Mouse (Mus musculus) frontal cortex, postnatal 25 days (tissue): ENCODE results near the gene Zxdc.

ENCODE experiments used
- DNase-seq, 2 experiments: peaks; one replicate each; pipeline ENCODE4 v3.0.0; 2022; ENCODE audit warnings: low spot score in 2 of 2

The Zxdc gene

DNA sequence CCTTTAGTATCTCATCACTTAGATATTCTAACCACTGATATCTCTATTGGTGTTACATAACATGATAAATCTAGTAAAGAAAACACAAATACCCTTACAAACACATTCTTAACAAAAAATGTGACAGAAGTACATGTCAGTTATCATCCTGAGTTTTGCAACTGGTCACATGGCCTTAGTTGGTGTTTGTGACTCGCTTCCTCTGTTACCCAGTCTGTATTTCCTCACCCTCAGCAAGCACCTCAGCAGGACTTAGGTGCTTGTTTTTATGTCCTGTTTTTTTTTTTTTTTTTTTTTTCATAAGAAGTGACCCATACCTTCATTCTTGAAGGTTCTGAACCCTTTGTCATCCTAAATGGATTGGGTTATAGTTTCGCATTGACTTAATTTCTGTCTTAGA is 8.4 kb downstream of the Zxdc start:
- no peak for DNase-seq

DNA sequence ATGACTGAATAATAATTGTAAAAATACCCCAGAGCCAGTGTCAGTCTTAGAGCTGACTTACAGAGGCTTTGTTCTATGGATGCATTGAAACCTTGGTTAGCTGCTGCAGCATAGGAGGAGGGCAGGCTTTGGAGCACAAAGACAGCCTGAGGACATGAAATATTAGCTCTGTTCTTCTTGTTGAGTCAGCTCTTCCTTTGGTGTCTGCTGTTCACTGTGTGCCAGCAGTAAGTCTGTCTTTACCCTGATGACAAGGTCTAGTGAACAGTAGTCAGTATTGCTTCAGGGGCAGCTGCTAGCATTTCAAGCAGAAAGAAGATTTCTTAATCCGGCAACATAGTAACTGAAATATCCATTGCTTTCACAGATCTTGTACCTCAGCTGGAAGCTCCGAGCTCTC is 12.2 kb downstream of the Zxdc start:
- DNase-seq, result no peak

DNA sequence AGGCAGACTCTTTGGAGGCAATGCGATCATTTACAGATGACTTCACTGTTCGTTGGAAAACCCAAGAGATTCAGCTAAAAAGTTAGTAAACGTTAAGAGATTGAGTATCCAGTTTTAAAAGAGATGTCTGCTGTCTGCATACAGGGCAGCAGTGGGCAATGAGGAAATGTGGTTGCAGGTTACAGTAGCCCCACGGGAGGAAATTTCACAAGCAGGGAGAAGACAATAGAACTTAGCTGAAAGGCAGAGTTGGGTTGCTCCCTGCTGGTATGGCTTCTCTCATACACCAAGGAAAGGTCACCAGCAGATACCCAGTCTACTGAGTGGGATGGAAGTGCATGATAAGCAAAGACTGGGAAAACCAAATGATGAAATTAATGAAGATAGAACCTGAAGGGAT is 21.3 kb downstream of the Zxdc start:
- DNase-seq, result no peak

DNA sequence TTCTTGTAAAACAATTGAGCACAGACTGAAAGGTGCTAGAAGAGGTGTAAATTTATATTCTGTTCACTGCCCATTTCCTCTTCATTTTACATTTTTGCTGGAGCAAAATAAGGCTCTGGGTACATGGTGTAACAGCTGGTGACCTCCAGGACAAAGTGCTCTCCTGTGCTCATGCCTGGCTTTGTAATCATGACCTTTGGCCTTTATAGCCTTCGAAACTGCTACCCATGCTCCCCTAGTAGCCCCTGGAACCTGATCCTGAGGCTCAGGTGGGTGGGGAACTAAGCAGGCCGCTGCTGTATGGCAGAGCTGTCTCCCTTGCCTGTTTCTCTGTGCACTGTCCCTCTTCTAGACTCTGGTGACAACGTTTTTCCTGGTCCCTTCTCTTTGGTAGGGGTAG is 24.7 kb downstream of the Zxdc start:
- DNase-seq, result no peak

DNA sequence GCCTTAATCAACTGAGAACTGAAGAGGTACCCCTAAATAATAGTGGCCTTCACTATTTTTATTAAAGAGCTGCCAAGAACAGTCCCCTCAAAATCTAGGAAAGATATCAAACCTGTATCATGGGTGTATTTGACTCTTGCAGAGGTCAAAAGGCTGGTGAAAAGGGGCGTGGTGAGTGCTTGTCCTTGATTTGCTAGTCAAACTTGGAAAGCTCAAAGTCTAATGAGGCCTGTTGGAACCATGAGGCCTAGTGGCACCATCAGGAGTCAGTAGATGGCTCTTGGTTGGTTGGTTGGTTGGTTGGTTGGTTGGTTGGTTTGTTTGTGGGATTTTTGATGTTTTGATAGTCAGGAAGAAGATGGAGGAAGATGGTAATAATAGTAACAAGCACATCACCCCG is 26.5 kb downstream of the Zxdc start:
- DNase-seq, result no peak

DNA sequence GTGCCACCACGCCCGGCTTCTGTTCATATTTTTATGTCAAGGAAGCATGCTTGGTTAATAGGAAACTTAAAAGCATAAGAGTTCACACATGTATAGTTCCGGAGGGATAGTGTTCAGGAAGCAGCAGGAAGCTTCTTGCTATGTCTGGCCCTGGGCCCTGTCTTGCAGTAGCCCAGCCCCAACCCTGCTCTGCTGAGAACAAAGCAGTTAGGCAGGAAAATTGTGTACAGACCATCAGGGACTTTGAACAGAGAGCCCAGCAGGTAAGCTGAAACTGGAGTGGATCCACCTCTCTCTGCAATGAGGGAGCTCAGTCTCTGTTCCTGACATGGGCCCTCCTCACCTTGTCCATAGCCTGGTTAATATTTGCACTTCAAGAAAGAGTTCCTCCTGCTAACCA is 28.0 kb downstream of the Zxdc start:
- no peak for DNase-seq

DNA sequence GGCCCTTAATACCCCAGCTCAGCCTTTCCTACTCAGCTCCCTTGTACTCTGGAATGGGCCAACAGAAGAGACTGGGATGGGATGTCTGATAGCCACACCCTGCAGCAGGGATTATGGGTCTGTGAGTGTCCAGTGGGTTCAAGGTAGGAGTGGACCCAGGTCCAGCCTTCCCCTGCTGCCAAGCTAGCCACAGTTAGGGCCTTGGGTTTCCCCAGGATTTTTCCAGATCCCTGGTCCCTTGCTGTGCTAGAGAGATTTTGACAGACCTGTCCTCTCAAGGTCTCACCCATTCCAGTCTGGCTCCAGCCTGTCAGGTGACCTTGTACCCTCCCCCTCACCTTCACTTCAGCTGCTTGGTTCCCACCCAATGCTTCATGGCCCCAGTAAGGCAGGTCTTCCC is 39.3 kb downstream of the Zxdc start:
- no peak for DNase-seq

DNA sequence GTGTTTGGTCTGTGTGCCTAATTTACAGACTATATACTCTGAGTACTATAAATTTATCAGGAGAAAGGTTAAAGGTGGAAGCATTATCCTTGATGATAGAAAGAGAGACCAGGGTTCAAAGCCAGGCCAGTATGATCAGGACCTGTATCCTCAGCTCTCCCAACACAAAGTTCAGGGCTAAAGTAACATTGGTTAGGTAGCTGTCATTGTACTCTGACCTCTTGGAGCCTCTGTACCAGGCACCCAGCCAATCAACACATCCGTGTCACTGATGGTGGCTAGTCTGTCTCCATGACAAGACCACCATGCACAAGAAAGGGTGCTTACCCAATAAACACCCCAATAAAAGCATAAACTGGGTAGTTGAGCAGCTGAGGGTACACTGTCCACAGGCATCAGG is 41.7 kb downstream of the Zxdc start:
- DNase-seq, result no peak

DNA sequence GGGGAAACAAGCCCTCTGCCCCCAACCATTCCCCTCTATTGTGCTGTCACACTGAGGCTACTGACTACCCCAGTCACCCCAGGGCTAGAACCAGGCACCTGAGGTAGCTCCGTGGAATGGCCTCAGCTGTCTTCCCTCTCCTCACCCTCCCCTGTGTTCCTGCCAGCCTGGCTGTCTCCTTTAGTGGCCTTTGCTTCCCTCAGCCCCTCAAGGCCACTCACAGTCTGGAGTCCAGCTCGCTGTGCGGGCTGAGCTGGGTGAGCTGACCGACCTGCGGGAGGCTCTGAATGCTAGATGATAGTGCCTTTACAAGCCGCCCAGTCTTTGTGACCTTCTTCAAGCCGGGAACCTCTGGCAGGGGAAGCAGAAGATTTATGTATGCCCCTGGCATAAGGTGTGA is 42.6 kb downstream of the Zxdc start:
- DNase-seq, result no peak

DNA sequence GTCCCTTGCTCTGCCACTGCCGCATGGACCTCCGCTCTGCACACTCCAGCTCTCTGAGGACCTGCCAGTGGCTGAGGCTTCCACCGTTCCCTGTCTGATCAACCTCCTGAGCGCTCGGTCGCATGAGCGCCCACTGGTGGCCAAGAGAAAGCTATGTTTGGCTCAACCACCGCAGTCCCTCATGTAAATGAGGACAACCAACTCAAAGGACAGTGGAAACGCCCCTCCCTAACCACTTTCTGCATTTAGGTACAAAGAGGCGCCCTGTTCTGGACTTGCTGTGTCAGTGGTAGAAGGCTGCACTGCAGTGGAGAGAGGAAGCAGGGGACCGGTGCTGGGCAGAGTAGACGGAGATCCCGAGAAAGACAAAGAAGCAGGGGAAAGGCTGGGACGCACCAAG is 53.3 kb downstream of the Zxdc start:
- peak; percentile 60 to 74 for DNase-seq

DNA sequence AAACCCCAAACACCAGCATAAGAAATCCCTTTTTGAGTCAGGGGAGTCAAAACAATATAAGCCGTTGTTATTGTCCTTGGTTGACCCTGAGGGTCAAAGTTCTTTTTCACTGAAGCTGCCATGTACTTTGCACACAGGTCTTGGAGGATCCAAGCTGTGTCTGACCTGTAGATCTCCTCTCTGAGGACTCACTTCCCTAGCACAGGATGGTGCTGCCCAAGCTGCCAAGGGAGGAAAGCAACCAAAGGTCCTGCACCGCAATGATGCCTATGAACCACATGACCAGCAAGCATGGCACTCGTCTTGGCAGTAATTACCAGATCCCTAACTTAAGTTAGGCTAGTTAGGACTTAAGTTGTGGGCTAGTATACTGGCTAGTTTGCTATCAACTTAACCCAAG is 56.1 kb downstream of the Zxdc start:
- no peak for DNase-seq

DNA sequence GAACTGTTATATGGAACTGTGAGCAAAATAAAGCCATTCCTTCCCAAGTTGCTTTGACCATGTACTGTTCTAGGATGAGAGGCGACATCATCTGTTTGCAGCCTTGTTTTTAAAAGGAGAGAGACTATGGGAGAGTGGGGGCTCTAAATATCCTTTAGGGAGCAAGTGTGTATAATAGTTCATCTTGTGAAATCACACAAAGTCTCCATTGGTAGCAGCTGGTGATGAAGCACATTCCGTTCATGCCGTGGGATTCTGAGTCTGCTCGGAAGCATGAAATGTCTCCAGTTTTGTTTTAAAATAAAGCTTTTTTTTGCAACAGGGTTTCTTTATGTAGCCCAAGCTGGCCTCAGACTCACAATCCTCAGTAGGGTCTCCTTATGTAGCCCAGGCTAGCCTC is 56.7 kb downstream of the Zxdc start:
- no peak for DNase-seq

DNA sequence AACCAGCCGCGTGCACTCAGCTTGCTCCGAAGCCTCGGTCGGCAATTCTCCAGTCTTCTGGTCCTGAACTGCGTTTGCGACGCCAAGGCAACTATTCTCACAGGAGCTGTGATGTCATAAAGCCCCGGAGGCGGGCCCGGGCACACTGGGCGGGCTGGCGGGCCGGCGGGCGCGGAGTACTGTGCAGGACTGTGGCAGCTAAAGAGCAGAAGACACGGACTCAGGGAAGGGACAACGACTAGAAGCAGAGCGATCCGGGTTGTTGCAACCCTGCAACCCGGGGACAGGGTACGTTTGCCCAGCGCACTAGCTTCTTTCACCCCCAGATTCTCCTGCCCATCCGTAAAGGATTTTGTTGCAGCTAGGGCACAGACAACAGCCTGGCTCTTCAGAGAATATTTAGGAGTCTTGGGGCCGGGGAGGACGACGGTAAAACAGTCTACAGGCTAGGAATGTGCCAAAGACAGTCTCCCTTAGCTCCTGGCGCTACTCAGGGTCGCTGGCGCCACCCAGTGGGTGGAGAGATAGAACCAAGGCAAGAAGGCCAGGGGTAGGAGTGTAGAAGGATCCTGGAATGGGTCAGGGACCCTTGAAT is 59.2 kb downstream of the Zxdc start, which contains the start of gene Cfap100:
Cfap100 (minus strand) TSS at position 418 of the 595 bp plus-strand sequence.
- peak; percentile 62 to 68 for DNase-seq

DNA sequence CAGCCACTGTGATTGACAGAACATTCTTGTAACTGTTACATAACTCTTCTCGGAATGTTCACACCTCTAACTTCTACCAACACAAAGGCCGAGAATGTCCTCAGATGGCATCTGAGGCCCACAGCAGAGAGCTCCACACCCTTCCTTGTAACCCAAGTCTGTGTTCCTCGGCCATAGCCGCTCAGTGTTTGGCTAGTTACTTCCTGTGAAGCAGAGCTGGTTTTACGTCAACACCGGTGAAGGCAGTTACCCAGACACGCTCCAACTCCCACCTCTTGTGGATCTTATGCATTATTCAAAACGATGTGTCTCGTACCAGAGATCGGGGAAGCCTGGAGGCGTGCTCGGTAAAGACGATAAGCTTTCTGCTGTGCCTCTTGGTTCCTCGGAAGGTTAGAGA is 60.6 kb downstream of the Zxdc start:
- DNase-seq, result peak in 1 of 2 experiments; percentile 27

DNA sequence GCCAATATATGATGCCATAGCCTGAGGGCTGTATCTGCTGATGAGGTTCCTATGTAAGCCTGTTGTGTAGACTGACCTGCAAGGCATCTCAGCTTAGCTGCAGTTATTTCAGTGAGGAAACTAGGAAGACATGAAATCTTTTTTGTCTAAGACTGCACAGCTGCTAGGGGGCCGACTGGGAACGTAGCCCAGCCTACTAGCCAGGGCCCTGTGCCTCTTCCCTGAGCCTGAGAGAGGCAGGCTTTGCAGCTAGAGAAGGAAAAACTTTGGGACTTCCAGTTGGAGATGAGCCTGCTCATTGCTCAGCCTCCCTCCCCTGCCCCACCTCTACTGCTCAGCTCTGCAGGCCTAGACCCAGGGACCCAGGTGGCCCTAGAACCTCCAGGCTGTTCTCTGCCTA is 62.2 kb downstream of the Zxdc start:
- peak in 1 of 2 experiments; percentile 21 for DNase-seq

DNA sequence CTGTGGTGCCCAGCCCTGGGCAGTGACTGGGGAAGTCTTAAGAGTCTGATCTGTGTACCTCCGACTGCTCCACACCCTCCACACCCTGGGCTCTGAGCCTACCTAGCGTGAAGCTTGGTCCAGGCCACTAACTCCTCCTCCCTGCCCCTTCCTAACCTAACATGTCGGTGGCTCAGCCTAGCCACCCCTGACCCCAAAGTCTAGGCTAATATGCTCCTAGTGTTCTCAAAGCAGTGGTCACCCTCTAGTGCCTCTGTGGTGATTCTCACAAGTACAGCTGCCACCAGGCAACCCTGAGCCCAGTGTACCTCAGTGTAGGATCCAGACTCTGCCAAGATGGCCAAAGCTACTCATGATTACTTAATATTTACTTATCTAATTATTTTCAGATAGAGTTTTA is 65.4 kb downstream of the Zxdc start:
- DNase-seq, result no peak

DNA sequence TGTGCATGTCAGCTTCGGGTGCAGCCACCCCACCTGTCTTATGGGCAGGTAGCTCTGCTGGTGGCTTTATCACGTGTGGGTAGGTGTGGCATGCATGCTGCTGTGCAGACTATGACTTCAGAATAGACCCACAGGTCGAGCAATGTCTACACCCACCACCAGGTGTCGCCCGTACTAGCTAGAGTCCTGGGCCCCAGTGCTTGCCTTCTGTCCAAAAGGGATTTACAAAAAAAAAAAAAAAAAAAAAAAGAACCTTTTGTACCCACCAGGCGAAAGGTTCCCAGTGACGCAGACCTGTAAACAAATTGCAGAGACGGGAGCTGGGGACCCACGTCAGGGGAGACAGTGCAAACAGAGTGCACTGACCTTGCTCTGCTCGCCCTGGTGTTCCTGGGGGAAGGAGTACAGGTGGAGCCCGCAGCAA is 65.9 kb downstream of the Zxdc start:
- DNase-seq, result peak; percentile 82

DNA sequence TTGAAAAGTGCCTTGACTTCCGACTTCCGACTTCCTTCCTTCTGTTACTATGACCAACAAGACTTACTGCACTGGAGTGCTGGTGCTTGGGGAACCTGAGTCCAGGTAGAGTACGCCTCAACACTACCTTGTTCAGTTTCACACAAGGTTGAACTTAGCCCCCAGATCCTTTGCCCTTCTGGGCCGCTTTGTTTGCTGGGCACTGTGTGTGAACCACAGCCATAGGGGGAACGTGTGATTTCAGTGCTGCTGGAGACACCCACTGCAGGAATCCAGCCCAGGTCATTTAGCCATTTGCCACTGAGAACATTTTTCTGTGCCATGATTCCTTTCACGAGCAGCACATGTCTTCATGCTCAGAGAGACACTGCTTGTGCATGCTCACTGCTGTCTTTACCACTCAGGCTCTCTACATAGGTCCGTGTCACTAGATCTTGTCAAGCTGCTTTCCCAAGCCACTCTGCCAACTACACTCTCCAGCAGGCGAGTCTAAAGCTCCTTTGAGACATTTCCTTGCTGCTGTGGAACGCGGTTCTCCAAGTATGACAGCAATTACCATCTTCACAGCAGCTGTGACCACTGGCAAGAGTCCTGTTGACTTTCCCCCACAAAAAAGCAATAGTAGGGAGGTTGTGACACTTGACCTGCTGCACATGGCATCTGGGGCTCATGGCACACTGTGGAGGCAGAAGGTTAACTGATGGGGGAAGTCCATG is 67.1 kb downstream of the Zxdc start:
- DNase-seq, result no peak

DNA sequence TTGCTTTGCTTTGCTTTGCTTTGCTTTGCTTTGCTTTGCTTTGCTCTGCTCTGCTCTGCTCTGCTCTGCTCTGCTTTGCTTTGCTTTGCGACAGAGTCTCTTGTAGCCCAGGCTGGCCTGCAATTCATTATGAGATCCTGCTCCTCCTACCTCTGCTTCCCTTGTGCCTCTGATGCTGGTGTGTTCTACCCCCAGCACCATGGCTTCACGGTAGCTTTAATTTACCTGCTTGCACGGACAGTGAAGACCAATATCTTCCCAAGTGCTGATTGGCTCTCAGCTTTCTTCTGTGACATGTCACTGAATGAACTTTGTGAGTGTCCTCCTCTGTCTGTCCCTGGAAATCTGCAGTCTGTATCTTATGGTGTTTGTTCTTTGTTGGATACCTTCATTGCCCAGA is 67.7 kb downstream of the Zxdc start:
- DNase-seq, result no peak

DNA sequence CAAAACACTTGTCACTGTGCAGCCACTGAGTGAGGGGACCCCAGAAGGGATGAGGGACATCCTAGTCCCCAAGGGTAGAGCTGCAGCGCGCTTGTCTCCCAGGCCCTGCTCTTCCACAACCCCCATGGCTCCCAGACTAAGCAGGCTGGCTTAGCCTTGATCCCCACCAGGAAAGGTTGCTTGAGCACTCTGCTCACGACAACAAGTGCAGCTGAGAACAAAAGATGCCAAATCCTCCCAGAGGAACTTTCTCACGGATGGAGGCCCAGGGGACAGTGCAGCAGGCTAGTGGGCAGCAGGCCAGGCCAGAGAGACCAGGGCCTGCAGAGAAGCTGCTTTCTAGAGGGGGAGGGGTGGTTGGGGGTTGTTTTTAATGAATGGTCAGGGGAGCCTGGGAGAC is 77.6 kb downstream of the Zxdc start:
- no peak for DNase-seq

DNA sequence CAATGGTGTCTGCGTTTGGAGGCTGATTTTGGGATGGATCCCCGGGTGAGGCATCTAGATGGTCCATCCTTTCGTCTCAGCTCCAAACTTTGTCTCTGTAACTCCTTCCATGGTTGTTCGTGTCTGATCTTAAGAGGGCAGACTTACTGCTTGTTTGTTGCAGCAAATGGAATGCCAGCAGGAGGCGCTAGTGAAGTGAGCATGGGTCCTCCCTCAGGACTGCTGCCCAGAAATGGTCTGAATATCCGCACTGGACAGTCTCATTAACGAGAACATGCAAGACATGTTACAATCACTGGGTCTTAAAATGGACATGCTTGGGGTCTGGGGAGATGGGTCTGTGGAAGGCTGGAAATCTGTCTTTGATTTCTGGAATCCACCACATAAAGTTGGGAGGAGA is 80.9 kb downstream of the Zxdc start:
- peak; percentile 73 to 78 for DNase-seq

DNA sequence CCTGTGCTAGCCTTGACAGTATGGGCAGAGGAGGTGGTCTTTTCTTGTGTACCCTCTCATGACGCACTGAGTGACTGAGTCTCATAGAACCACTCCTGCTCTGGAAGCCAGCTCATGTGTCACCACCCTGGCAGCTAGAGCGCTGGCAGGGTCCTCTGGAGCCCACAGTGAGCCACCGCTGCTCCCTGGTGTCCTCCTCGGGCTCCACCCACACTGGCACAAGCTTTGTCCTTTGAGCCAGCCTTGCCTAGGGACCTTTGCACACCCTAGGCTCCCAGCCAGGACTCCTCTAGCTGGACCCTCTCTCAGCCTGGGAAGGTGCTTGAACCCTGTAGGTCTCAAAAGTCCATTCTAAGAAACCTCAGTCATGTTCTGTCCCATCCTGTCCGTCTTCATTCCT is 81.4 kb downstream of the Zxdc start:
- DNase-seq, result no peak

DNA sequence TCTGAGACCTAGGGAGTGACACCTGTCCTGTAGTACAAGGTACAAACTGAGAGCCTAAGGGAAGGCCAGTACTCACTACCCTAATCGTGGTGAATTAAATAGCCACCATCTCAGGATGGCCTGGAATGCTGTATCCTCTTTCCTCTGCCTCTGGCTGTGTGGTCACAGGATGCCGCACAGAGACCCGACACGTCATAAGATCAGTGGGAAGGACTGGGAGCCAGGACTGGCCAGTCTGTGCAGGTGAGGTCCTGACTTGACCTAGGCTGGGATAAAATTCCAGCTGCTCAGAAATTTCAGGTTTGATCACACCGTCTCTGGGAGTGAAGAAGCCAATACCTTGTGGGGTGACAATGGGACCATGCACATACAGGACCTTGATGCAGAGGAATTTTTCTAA is 82.2 kb downstream of the Zxdc start:
- no peak for DNase-seq

DNA sequence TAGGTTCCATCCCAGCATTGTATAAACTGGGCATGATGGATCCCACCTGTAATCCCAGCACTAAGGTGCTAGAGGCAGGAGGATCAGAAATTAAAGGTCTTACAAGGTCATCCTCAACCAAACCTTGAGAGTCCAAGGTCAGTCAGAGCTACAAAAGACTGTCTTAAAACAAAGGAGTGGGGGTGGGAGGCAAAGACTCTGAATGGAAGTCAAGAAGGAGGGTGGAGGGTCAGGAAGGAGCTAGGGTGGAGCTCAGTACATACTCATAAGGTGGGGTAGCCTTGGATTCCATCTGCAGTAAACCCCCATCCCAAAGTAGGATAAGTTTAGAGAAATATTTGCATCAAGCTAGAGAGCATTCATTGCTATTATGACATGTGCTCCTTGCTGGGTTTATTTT is 83.3 kb downstream of the Zxdc start:
- no peak for DNase-seq
